Mouse (Mus musculus) embryonic fibroblast, embryonic 13.5 days (primary cell): Measurements from ENCODE around the gene Camk2g.

Experiments used
- CTCF ChIP-seq: IDR thresholded peaks from 2 replicates; pipeline ENCODE4 v1.5.1; 2011; ENCODE audit warnings: mild to moderate bottlenecking, control low read depth, low read length, moderate library complexity, borderline replicate concordance; ENCODE audit not compliant: insufficient read depth
- POLR2A ChIP-seq: IDR thresholded peaks from 2 replicates; pipeline ENCODE4 v1.6.1; 2011; ENCODE audit warnings: low read depth, mild to moderate bottlenecking, control low read depth, low read length, moderate library complexity

GRCm38 (mm10) chr14:20829523-20830366, 35.9 kb upstream of the Camk2g start:
- no peak for TF ChIP-seq POLR2A
- no peak for TF ChIP-seq CTCF
